Mouse (Mus musculus) small intestine, adult 2 months (tissue): ENCODE measurements around the gene 7530416G11Rik.

Experiments used
- CTCF ChIP-seq: fragments of 200-500 bp; IDR thresholded peaks from 2 replicates; pipeline ENCODE4 v1.5.1; 2012; ENCODE audit warnings: low read depth, mild to moderate bottlenecking, control low read depth, inconsistent platforms, low read length, moderate library complexity, mixed read lengths; ENCODE audit not compliant: insufficient replicate concordance, insufficient read length; ENCODE audit errors: extremely low read depth
- POLR2A ChIP-seq: fragments of 200-500 bp; IDR thresholded peaks from 2 replicates; pipeline ENCODE4 v1.6.1; 2012; ENCODE audit warnings: low read depth, mild to moderate bottlenecking, control low read depth, inconsistent platforms, low read length, moderate library complexity

DNA sequence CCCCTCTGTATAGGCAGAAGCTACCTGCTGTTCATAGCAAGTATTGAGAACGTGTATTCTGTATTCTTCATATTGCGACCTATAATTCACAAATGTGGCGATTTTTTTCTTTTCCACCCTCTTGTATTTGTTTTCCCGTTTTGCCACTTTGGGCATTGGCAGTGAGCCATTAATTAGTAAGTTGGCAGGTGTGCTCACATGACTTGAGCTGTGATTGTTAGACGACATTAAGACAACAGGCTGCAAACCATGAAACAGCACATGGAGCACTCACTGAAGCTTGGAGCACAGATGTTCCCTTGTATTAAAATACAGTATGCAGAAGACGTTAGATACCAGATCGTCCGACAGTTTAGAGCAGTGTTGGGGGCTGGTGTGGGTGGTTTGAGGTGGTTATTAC lies 46.1 kb downstream of the 7530416G11Rik start:
- no peak for TF ChIP-seq POLR2A
- no peak for TF ChIP-seq CTCF
